Mouse (Mus musculus): ENCODE results near the gene Tmem52b. TPM values are rescaled to one million over a fixed set of nuclear protein-coding genes. Genes with fewer than 3 reads are reported as not detected.

The Tmem52b gene
- polyA plus RNA-seq, 1 experiment from 2014 or later: not detected

- no peaks in the 10 kb centered on the region for H3K9me3 ChIP-seq (ENCODE audit: control insufficient read depth, low read length)
- no peak overlapping the region for H3K27ac ChIP-seq (ENCODE audit: low read depth, low read length)
- H3K4me1 ChIP-seq (ENCODE audit: control insufficient read depth, insufficient read depth, low read depth, low read length): peaks cover 20% of the 10 kb centered on the region
- no peak for ATAC-seq
- 93% methylated on average over 6 of the region's 6 CpGs for WGBS
- H3K4me3 ChIP-seq (ENCODE audit: low read length): no peak overlapping the region
- no peak overlapping the region for H3K9ac ChIP-seq (ENCODE audit: low read depth, low read length)
- H3K27me3 ChIP-seq (replicated peaks; ENCODE audit: control insufficient read depth, insufficient read depth, low read length): no peaks in the 10 kb centered on the region
- no peak overlapping the region for H3K4me2 ChIP-seq (ENCODE audit: low read length)
- peaks cover 34% of the 10 kb centered on the region for H3K36me3 ChIP-seq (ENCODE audit: control insufficient read depth, insufficient read depth, low read length)
Observed at GRCm38 (mm10) chr6:129538555-129538954, 26.2 kb downstream of the Tmem52b start.

GRCm38 (mm10) chr6:129541931-129542330 is 29.6 kb downstream of the Tmem52b start:
- 31% methylated on average over 9 of the region's 9 CpGs for WGBS
- Histone ChIP-seq H3K27me3 (replicated peaks; ENCODE audit: control insufficient read depth, insufficient read depth, low read length) (no peaks in the 10 kb centered on the region), H3K36me3 (ENCODE audit: control insufficient read depth, insufficient read depth, low read length) (peaks cover 34% of the 10 kb centered on the region), H3K4me2 (ENCODE audit: low read length) (no peak overlapping the region), H3K4me3 (ENCODE audit: low read length) (no peak overlapping the region), H3K27ac (ENCODE audit: low read depth, low read length) (no peak overlapping the region), H3K4me1 (ENCODE audit: control insufficient read depth, insufficient read depth, low read depth, low read length) (peaks cover under 1% of the 10 kb centered on the region; the same call in 1 of the 2 replicates), H3K9me3 (ENCODE audit: control insufficient read depth, low read length) (no peaks in the 10 kb centered on the region), H3K9ac (ENCODE audit: low read depth, low read length) (no peak overlapping the region)
- ATAC-seq: no peak

- Histone ChIP-seq H3K36me3 (ENCODE audit: control insufficient read depth, insufficient read depth, low read length) (peaks cover 34% of the 10 kb centered on the region), H3K4me3 (ENCODE audit: low read length) (no peak overlapping the region), H3K4me1 (ENCODE audit: control insufficient read depth, insufficient read depth, low read depth, low read length) (no peaks in the 10 kb centered on the region), H3K9ac (ENCODE audit: low read depth, low read length) (no peak overlapping the region), H3K27ac (ENCODE audit: low read depth, low read length) (no peak overlapping the region), H3K27me3 (replicated peaks; ENCODE audit: control insufficient read depth, insufficient read depth, low read length) (no peaks in the 10 kb centered on the region), H3K9me3 (ENCODE audit: control insufficient read depth, low read length) (no peaks in the 10 kb centered on the region), H3K4me2 (ENCODE audit: low read length) (no peak overlapping the region)
- no peak for ATAC-seq
- 88% methylated on average over 3 of the region's 3 CpGs for WGBS
Observed at GRCm38 (mm10) chr6:129542540-129542939, 30.2 kb downstream of the Tmem52b start.

GRCm38 (mm10) chr6:129543709-129544606 is 31.6 kb downstream of the Tmem52b start:
- Histone ChIP-seq H3K9ac (ENCODE audit: low read depth, low read length) (no peak overlapping the region), H3K9me3 (ENCODE audit: control insufficient read depth, low read length) (no peaks in the 10 kb centered on the region), H3K27me3 (replicated peaks; ENCODE audit: control insufficient read depth, insufficient read depth, low read length) (no peaks in the 10 kb centered on the region), H3K36me3 (ENCODE audit: control insufficient read depth, insufficient read depth, low read length) (peaks cover 24% of the 10 kb centered on the region), H3K27ac (ENCODE audit: low read depth, low read length) (no peak overlapping the region), H3K4me1 (ENCODE audit: control insufficient read depth, insufficient read depth, low read depth, low read length) (no peaks in the 10 kb centered on the region), H3K4me3 (ENCODE audit: low read length) (no peak overlapping the region), H3K4me2 (ENCODE audit: low read length) (no peak overlapping the region)
- WGBS: 42% methylated on average over 6 of the region's 6 CpGs
- ATAC-seq: peak; percentile 85

- Histone ChIP-seq H3K9me3 (ENCODE audit: control insufficient read depth, low read length) (no peaks in the 10 kb centered on the region), H3K36me3 (ENCODE audit: control insufficient read depth, insufficient read depth, low read length) (no peaks in the 10 kb centered on the region), H3K27me3 (replicated peaks; ENCODE audit: control insufficient read depth, insufficient read depth, low read length) (no peaks in the 10 kb centered on the region), H3K27ac (ENCODE audit: low read depth, low read length) (no peak overlapping the region), H3K4me1 (ENCODE audit: control insufficient read depth, insufficient read depth, low read depth, low read length) (no peaks in the 10 kb centered on the region), H3K4me3 (ENCODE audit: low read length) (no peak overlapping the region), H3K4me2 (ENCODE audit: low read length) (no peak overlapping the region), H3K9ac (ENCODE audit: low read depth, low read length) (no peak overlapping the region)
- 95% methylated on average over 2 of the region's 2 CpGs for WGBS
- no peak for ATAC-seq
Observed at GRCm38 (mm10) chr6:129547277-129547676, 34.9 kb downstream of the Tmem52b start.

- no peak overlapping the region for H3K9ac ChIP-seq (ENCODE audit: low read depth, low read length)
- H3K4me1 ChIP-seq (ENCODE audit: control insufficient read depth, insufficient read depth, low read depth, low read length): no peaks in the 10 kb centered on the region
- H3K9me3 ChIP-seq (ENCODE audit: control insufficient read depth, low read length): no peaks in the 10 kb centered on the region
- H3K36me3 ChIP-seq (ENCODE audit: control insufficient read depth, insufficient read depth, low read length): no peaks in the 10 kb centered on the region
- no peak overlapping the region for H3K4me3 ChIP-seq (ENCODE audit: low read length)
- no peak for ATAC-seq
- H3K4me2 ChIP-seq (ENCODE audit: low read length): no peak overlapping the region
- no peak overlapping the region for H3K27ac ChIP-seq (ENCODE audit: low read depth, low read length)
- 75% methylated on average over 3 of the region's 3 CpGs for WGBS
- no peaks in the 10 kb centered on the region for H3K27me3 ChIP-seq (replicated peaks; ENCODE audit: control insufficient read depth, insufficient read depth, low read length)
Observed at GRCm38 (mm10) chr6:129548009-129548408, 35.7 kb downstream of the Tmem52b start.

- no peak overlapping the region for H3K4me2 ChIP-seq (ENCODE audit: low read length)
- no peak overlapping the region for H3K4me3 ChIP-seq (ENCODE audit: low read length)
- no peak overlapping the region for H3K9ac ChIP-seq (ENCODE audit: low read depth, low read length)
- H3K27ac ChIP-seq (ENCODE audit: low read depth, low read length): no peak overlapping the region
- no peaks in the 10 kb centered on the region for H3K27me3 ChIP-seq (replicated peaks; ENCODE audit: control insufficient read depth, insufficient read depth, low read length)
- no peaks in the 10 kb centered on the region for H3K9me3 ChIP-seq (ENCODE audit: control insufficient read depth, low read length)
- peak; percentile 64 for ATAC-seq
- no peaks in the 10 kb centered on the region for H3K4me1 ChIP-seq (ENCODE audit: control insufficient read depth, insufficient read depth, low read depth, low read length)
- H3K36me3 ChIP-seq (ENCODE audit: control insufficient read depth, insufficient read depth, low read length): no peaks in the 10 kb centered on the region
Observed at GRCm38 (mm10) chr6:129557298-129558023, 45.1 kb downstream of the Tmem52b start.

- no peaks in the 10 kb centered on the region for H3K27me3 ChIP-seq (replicated peaks; ENCODE audit: control insufficient read depth, insufficient read depth, low read length)
- H3K9ac ChIP-seq (ENCODE audit: low read depth, low read length): no peak overlapping the region
- peak overlapping the region; percentile 28; the same call in 1 of the 2 replicates for H3K4me2 ChIP-seq (ENCODE audit: low read length)
- WGBS: 20% methylated on average over 12 of the region's 12 CpGs
- H3K4me3 ChIP-seq (ENCODE audit: low read length): no peak overlapping the region
- H3K27ac ChIP-seq (ENCODE audit: low read depth, low read length): no peak overlapping the region
- H3K4me1 ChIP-seq (ENCODE audit: control insufficient read depth, insufficient read depth, low read depth, low read length): no peaks in the 10 kb centered on the region
- peak; percentile 90 for ATAC-seq
- no peaks in the 10 kb centered on the region for H3K36me3 ChIP-seq (ENCODE audit: control insufficient read depth, insufficient read depth, low read length)
- no peaks in the 10 kb centered on the region for H3K9me3 ChIP-seq (ENCODE audit: control insufficient read depth, low read length)
Observed at GRCm38 (mm10) chr6:129558946-129559640, 46.7 kb downstream of the Tmem52b start.

- H3K9ac ChIP-seq (ENCODE audit: low read depth, low read length): no peak overlapping the region
- no peaks in the 10 kb centered on the region for H3K36me3 ChIP-seq (ENCODE audit: control insufficient read depth, insufficient read depth, low read length)
- H3K4me1 ChIP-seq (ENCODE audit: control insufficient read depth, insufficient read depth, low read depth, low read length): no peaks in the 10 kb centered on the region
- H3K27ac ChIP-seq (ENCODE audit: low read depth, low read length): no peak overlapping the region
- H3K9me3 ChIP-seq (ENCODE audit: control insufficient read depth, low read length): no peaks in the 10 kb centered on the region
- H3K27me3 ChIP-seq (replicated peaks; ENCODE audit: control insufficient read depth, insufficient read depth, low read length): no peaks in the 10 kb centered on the region
- H3K4me3 ChIP-seq (ENCODE audit: low read length): no peak overlapping the region
- peak; percentile 53 for ATAC-seq
- no peak overlapping the region for H3K4me2 ChIP-seq (ENCODE audit: low read length)
- WGBS: 65% methylated on average over 4 of the region's 4 CpGs
Observed at GRCm38 (mm10) chr6:129559641-129560027, 47.3 kb downstream of the Tmem52b start.

Measured in hindbrain, embryonic 16.5 days (tissue).